Mouse (Mus musculus): ENCODE data around the gene Tmem220.

Gene Tmem220

GRCm38 (mm10) chr11:67061311-67061710, 36.4 kb downstream of the Tmem220 start:
- DNase-seq (ENCODE audit: low spot score): no peak

GRCm38 (mm10) chr11:67062726-67063125, 37.8 kb downstream of the Tmem220 start:
- DNase-seq (ENCODE audit: low spot score): no peak

GRCm38 (mm10) chr11:67067741-67068140, 42.8 kb downstream of the Tmem220 start:
- DNase-seq (ENCODE audit: low spot score): no peak

GRCm38 (mm10) chr11:67072615-67073130, 47.7 kb downstream of the Tmem220 start:
- no peak for DNase-seq (ENCODE audit: low spot score)

- DNase-seq (ENCODE audit: low spot score): no peak
Observed at GRCm38 (mm10) chr11:67075036-67075435, 50.1 kb downstream of the Tmem220 start.

- no peak for DNase-seq (ENCODE audit: low spot score)
Observed at GRCm38 (mm10) chr11:67076781-67077180, 51.8 kb downstream of the Tmem220 start.

- DNase-seq (ENCODE audit: low spot score): no peak
Observed at GRCm38 (mm10) chr11:67077435-67077834, 52.5 kb downstream of the Tmem220 start.

GRCm38 (mm10) chr11:67078000-67078399, 53.0 kb downstream of the Tmem220 start, which contains the start of gene Myh3:
Gene Myh3 (plus strand): TSS chr11:67078300.
- no peak for DNase-seq (ENCODE audit: low spot score)

- DNase-seq (ENCODE audit: low spot score): no peak
Observed at GRCm38 (mm10) chr11:67078888-67079287, 53.9 kb downstream of the Tmem220 start.

- DNase-seq (ENCODE audit: low spot score): no peak
Observed at GRCm38 (mm10) chr11:67079740-67080139, 54.8 kb downstream of the Tmem220 start.

GRCm38 (mm10) chr11:67080168-67080567, 55.2 kb downstream of the Tmem220 start:
- DNase-seq (ENCODE audit: low spot score): peak; percentile 84

- DNase-seq (ENCODE audit: low spot score): peak; percentile 95
Observed at GRCm38 (mm10) chr11:67081125-67081649, 56.2 kb downstream of the Tmem220 start.

GRCm38 (mm10) chr11:67082188-67082587, 57.2 kb downstream of the Tmem220 start:
- DNase-seq (ENCODE audit: low spot score): no peak

- DNase-seq (ENCODE audit: low spot score): no peak
Observed at GRCm38 (mm10) chr11:67082793-67083192, 57.8 kb downstream of the Tmem220 start.

GRCm38 (mm10) chr11:67083239-67083638, 58.3 kb downstream of the Tmem220 start:
- DNase-seq (ENCODE audit: low spot score): no peak

GRCm38 (mm10) chr11:67083712-67084340, 58.9 kb downstream of the Tmem220 start:
- DNase-seq (ENCODE audit: low spot score): no peak

Measured in embryo, embryonic 10 days (tissue).